Mouse (Mus musculus) forebrain, embryonic 11.5 days (tissue): ENCODE data around the gene Gsg1l. TPM values are rescaled to one million over a fixed set of nuclear protein-coding genes. Genes with fewer than 3 reads are reported as not detected.

Experiments used
- ATAC-seq: fragments of 200-750 bp; cut with Nextera tagmentation; replicated peaks from 2 replicates; pipeline ENCODE4 v1.8.0; 2017; ENCODE audit warnings: moderate TSS enrichment; ENCODE audit not compliant: low FRiP score
- DNase-seq: peaks from one replicate; pipeline ENCODE4 v3.0.0-alpha.2; 2017; ENCODE audit warnings: low spot score
- H3K27ac ChIP-seq: fragments of 300-500 bp; sonication (generic); 2 replicates; pipeline ENCODE4 v1.5.1; 2014; ENCODE audit warnings: low read depth, low read length
- H3K27me3 ChIP-seq: fragments of 300-500 bp; sonication (generic); 2 replicates; pipeline ENCODE4 v1.6.1; 2014; ENCODE audit warnings: mild to moderate bottlenecking, low read length, mixed read lengths; ENCODE audit not compliant: control insufficient read depth, insufficient read depth
- H3K36me3 ChIP-seq: fragments of 300-500 bp; sonication (generic); 2 replicates; pipeline ENCODE4 v1.6.1; 2014; ENCODE audit warnings: mild to moderate bottlenecking, low read length, moderate library complexity, mixed read lengths; ENCODE audit not compliant: control insufficient read depth, insufficient read depth
- H3K4me1 ChIP-seq: fragments of 300-500 bp; sonication (generic); replicated peaks from 2 replicates; pipeline ENCODE4 v1.6.1; 2014; ENCODE audit warnings: low read length, mixed read lengths; ENCODE audit not compliant: control insufficient read depth, insufficient read depth
- H3K4me2 ChIP-seq: fragments of 300-500 bp; sonication (generic); 2 replicates; pipeline ENCODE4 v1.6.1; 2014; ENCODE audit warnings: low read depth, mild to moderate bottlenecking, low read length, moderate library complexity, mixed read lengths; ENCODE audit not compliant: severe bottlenecking
- H3K4me3 ChIP-seq: fragments of 300-500 bp; sonication (generic); 2 replicates; pipeline ENCODE4 v1.5.1; 2014; ENCODE audit warnings: low read depth, low read length
- H3K9ac ChIP-seq: fragments of 300-500 bp; sonication (generic); 2 replicates; pipeline ENCODE4 v1.6.1; 2014; ENCODE audit warnings: low read length
- H3K9me3 ChIP-seq: fragments of 300-500 bp; sonication (generic); 2 replicates; pipeline ENCODE4 v1.6.1; 2016; ENCODE audit warnings: low read length, mixed read lengths; ENCODE audit not compliant: control insufficient read depth
- WGBS: fragments of 180-500 bp; shearing (Covaris S2); extraction: QIAGEN DNeasy Blood & Tissue Kit; methylation state at CpG from one replicate; pipeline ENCODE4 v1.1.7; 2014; 5-methylcytosine and 5-hydroxymethylcytosine counted together
- polyA plus RNA-seq: library from polyadenylated mRNA; unstranded; fragments of >200 nt; fragmentation: Nextera tagmentation; extraction: Ambion mirVana; gene quantifications from 2 replicates; pipeline ENCODE4 v1.2.1, GENCODE M21; 2014

The Gsg1l gene
- polyA plus RNA-seq, 1 experiment from 2014 or later: 0.72 TPM

DNA sequence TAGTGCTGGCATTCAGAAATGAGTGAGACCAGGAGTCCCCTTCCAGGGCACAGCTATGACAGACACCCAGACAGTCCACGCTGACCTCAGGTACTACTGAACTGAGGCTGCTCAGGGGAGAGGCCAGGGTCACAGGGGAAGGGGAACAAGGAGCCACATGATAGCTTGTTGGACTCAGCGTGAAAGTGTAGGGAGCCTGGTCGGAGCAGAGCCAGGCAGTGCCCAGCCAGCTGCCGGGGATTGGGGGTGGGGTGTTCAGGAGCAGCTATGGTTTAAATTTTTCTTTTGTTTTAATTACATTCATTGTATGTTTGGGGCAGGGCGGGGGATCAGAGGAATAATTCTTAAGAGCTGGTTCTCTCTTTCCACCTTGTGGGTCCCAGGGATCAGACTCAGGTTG is 253.7 kb downstream of the Gsg1l start:
- ATAC-seq (no peak), DNase-seq (no peak)
- no peaks in the 10 kb centered on the region for H3K9me3 ChIP-seq
- no peaks in the 10 kb centered on the region for H3K27me3 ChIP-seq
- H3K4me3 ChIP-seq: no peak overlapping the region
- no peak overlapping the region for H3K9ac ChIP-seq
- H3K36me3 ChIP-seq: no peaks in the 10 kb centered on the region
- H3K27ac ChIP-seq: no peak overlapping the region
- no peak overlapping the region for H3K4me2 ChIP-seq
- H3K4me1 ChIP-seq: peaks cover 4% of the 10 kb centered on the region; the same call in 1 of the 2 replicates
- 80% methylated on average over 5 of the region's 5 CpGs for WGBS

Other genes with a start within 250 kb of the Gsg1l start
- 76.4 and 91.6 TPM in 2 replicates for gene Xpo6, start 118.1 kb upstream of the Gsg1l start, polyA plus RNA-seq
- gene Sbk1, start 190.2 kb upstream of the Gsg1l start, polyA plus RNA-seq: 194 and 214 TPM in 2 replicates